Mouse (Mus musculus) bone marrow macrophage, adult 2 months (primary cell): ENCODE results near the gene Optn.

Source experiments
- CTCF ChIP-seq: IDR thresholded peaks from 2 replicates; pipeline ENCODE4 v1.5.1; 2012; ENCODE audit warnings: low read depth, mild to moderate bottlenecking, low read length, moderate library complexity
- POLR2A ChIP-seq: IDR thresholded peaks from 2 replicates; pipeline ENCODE4 v1.6.1; 2012; ENCODE audit warnings: mild to moderate bottlenecking, low read depth, low read length, borderline replicate concordance

GRCm38 (mm10) chr2:4987388-4988180, 76.3 kb downstream of the Optn start:
- no peak for TF ChIP-seq CTCF
- TF ChIP-seq POLR2A, result no peak
